Mouse (Mus musculus): Measurements from ENCODE around the gene Susd1.

Gene Susd1

DNA sequence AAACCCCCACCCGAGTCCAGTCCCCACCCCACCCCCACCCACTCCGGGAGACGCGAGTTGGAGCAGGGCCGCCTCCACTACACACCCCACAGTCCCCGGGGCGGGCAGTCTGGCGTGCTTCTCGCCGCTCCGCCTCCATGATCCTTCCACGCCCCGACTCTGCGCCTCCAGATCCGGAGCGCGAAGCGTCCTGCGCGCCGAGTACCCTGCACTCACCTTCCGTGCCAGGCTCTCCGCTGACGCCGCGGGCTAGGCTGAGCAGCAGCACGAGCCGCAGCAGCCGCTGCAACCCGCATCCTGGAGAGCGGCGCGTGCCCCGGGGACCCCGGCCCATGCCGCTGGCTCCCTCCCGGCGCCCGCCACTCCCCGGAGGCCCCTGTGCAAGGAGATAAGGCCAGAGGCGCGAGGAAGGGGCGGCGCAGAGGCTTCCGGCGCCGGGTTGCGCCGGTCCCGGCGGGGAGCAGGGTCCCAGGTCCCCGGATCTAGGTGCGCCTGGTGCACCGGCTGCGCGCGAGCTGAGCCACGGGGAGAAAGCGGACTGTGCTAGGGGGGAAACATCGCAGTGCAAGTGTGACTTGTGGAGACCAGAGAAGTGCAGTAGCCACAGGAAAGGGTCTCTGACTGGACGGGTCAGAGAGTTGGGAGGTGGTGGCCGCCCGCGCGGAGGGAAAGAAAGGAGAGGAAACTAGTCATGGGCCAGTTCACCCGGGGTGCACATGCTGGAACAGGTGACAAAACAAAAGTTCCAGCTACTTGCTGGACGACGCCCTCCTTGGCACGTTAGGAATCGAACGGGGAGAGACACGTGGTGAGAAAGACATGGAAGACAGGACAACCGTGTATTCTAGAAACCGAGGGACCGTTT, at the start of gene Susd1:
Gene Susd1, minus strand, starts transcription at position 644 of the 865 bp plus-strand sequence.
- peak; percentile 82 for DNase-seq

DNA sequence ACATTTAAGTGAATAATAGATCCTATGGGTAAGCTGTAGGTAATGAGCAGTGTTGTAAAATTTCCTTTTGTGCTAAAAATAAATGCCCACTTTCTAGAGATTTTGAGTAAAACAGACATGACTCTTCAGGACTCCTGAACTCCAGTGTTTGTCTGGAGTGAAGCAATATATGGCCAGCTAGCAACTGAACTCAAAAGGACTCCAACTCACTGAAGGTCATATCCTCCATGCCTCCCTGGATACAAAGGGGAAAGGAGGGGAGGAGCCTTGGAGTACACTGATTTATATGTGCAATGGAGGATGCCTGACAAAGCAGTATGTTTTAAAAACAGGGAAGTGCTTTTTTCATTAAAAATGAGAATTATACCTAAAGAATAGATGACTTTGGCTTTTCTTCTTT, 32.9 kb upstream of the Susd1 start:
- DNase-seq: no peak

DNA sequence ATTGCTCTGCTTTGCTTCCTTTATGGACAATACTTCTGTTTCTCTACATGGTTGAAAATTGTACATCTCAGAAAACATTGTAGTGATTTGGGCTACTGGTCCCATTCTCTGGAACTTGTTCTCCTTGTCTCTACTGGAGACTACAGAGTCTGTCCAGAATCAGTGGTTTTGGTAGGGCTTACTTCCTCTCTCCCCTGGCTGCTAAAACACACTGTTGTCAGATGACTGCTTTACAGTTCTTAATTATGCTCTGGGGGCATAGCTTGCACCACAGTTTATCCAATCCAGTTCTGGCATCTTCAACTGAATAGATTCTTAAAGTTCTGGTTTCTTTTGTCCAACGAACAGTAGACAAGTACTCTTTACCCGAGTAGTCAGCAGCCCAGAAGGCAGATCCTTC, 27.0 kb upstream of the Susd1 start:
- DNase-seq: no peak

- no peak for DNase-seq
These were observed 26.2 kb upstream of the Susd1 start for GRCm38 (mm10) chr4:59464661-59465060.

GRCm38 (mm10) chr4:59462494-59462893, 24.1 kb upstream of the Susd1 start:
- DNase-seq: no peak

GRCm38 (mm10) chr4:59461116-59461727, 22.8 kb upstream of the Susd1 start:
- DNase-seq: no peak

DNA sequence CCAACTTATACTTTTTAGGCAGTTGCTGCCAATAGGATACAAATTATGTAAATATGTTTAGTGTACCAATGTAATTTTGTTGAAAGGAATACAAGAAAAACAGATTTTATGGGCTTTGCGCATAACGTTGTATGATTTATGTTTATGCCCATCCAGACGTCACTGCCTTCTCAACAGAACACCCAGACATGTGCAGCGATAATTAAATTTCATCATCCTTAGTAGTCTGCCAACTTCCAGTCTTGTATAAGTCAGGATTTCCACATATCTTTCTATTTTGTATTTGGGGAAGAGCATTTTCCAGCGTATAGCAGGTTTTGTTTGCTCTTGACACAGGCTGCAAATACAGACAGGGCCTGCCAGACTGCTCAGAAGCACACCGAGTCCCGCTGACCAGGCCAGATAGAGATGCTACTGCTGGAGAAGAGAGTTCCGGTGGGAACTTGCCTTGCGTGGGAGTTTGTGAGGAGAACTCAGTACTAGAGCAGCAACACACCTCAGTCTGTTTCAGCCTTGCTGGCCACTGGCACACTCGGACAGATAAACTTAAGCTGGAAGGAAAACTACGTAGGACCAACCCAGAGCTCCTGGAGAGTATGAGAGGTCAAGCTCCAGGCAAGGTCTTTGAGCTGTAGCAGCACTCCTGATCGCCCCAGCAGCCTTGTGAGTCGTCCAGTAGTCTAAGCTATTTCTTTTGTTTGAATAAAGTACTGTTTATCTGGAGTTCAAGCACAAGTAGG, 21.0 kb upstream of the Susd1 start:
- DNase-seq: no peak

DNA sequence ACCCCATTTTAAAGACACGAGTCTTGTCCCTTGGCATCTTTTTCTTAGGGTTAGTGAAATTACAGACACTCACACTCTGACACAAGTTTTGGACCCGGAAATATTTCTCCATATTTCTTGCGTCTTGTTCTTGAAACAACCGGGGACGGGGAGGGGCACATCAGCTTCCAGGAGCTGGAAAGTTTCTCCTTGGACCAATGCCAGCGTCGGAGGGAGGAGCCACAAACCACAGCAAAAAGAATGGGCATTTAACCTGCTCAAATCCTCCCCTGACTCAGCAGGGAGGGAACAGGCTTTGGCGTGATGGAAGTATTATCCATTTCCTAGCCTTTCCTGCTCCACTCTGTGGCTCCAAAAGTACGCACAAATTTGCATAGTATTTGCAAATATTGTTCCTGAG, 19.5 kb upstream of the Susd1 start:
- DNase-seq: peak; percentile 85

DNA sequence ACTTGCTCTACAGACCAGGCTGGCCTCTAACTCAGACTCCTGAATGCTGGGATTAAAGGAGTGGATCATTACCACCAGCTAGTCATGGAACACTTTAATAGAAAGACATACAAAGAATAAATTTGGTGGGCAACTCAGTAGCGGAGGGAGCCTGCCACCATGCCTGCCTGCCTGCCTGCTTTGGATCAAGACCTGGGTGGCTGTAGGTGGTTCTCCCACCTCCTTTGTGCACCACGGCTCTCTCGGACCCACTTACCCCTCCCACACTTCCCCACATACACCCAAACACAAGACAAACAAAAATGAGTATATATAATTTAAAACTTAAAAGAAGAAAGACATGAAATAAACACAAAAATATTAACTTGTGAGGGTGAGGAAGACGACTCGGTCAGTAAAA, 18.7 kb upstream of the Susd1 start:
- no peak for DNase-seq

GRCm38 (mm10) chr4:59455465-59455864, 17.0 kb upstream of the Susd1 start:
- DNase-seq: no peak

GRCm38 (mm10) chr4:59454046-59454445, 15.6 kb upstream of the Susd1 start:
- DNase-seq: no peak

DNA sequence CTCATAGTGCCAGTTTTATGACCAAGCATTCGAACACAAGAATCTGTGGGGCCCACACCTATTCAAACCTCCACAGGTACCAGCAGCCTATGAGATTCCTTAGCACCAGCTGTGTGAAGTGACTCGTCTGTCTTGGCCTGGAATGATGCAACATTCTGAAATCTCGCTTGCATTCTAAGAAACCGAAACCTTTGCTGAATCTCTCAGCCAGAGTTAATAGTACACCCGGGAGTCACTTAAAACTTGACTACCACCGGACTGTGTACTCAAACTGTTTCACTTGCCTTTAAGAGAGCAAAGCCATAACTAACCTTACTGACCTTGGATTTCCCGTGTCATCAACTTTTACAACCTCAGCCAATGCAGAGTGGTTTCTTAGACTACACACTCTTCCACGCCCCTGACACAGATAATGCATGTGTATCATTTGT, 14.1 kb upstream of the Susd1 start:
- no peak for DNase-seq

DNA sequence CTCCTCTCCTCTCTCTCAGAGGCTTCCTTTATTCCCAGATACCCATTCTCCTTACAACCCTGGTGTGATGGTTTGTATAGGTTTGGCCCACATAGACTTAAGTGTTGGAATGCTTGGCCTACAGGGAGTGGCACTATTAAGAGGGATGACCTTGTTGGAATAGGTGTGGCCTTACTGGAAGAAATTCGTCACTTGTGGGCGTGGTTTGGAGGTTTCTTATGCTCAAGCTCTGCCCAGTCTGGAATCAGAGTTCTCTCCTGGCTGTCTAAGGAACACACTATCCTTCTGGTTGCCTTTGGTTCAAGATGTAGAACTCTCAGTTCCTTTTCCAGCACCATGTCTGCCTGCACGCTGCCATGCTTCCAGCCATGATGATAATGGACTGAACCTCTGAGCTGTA, 12.5 kb upstream of the Susd1 start:
- DNase-seq: no peak

- DNase-seq: no peak
These were observed 11.9 kb upstream of the Susd1 start for GRCm38 (mm10) chr4:59450234-59450854.

DNA sequence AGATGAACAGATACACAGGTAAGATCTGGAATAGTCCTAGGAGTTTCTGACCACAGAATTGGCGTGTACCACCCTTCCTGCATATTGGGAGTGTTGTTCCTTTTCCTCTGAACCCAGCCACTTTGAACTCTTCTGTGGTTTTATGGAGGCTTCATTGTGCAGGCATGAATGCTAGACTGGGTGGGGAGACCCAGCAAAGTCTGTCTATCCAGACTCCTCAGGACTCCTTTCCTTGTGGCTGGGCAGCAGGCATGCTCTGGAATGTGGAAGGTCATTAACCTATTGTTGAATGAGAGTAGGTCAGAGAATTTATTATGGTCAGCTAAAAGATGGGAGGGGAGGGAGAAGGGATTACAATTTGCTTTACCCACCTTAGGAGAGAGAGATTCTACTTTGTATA, 8.9 kb upstream of the Susd1 start:
- peak; percentile 43 for DNase-seq

GRCm38 (mm10) chr4:59445516-59445915, 7.1 kb upstream of the Susd1 start:
- DNase-seq: peak; percentile 44

DNA sequence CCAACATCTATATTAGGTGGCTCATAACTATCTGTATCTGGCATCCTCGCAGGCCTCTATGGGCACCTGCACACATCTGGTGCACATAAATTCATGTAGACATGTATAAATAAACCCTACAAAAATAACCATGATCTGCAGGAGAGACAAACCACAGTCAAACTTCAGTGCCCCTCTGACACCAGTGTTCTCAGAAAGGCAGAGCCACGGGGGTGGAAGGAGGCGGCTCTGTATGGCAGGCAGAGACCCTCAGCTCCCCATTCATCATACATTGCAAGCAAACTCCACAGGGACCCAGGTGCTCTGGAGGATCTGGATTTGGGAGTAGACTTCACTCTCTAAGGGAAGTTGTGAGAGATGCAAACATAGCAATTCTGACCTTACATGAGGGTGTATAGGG, 6.6 kb upstream of the Susd1 start:
- DNase-seq: no peak

DNA sequence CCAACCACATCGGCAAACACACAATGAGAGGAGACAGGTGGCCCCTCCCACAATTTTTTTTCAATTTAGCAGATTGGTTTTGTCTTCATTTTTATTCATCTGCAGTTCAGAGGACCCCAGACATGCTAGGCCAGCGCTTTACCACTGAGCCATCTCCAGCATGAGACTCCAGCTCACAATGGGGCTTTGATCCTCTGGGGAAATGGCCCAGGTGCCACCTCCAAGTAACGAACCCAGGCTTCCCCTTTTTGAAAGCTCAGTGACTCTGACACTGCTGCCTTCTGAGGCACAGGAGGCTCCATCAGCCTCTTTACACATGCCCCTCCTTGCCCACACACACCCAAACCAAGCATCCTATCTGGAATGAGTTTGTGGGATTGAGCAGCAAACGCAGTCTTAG, 5.7 kb upstream of the Susd1 start:
- no peak for DNase-seq

GRCm38 (mm10) chr4:59441265-59441664, 2.8 kb upstream of the Susd1 start:
- no peak for DNase-seq

- peak; percentile 22 for DNase-seq
These were observed 1.5 kb upstream of the Susd1 start for GRCm38 (mm10) chr4:59439960-59440359.

GRCm38 (mm10) chr4:59439041-59439440, 608 bp upstream of the Susd1 start:
- DNase-seq: no peak

DNA sequence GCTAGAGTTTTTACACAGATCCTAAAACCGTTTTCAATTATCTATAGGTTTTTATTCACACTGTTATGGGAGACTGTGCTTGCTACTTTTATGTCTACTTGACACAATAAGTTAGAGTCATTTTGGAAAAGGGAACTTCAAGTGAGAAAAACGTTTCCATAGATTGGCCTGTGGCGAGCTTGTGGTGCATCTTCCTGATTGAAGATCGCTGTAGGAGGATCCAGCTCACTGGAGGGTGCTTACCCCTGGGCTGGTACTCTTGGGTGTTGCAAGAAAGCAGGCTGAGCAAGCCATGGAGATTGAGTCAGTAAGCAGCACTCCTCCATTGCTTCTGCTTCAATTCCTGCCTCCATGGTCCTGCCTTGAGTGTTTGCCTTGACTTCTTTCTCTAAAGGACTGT, 2.5 kb downstream of the Susd1 start:
- no peak for DNase-seq

GRCm38 (mm10) chr4:59434039-59434438, 4.4 kb downstream of the Susd1 start:
- peak; percentile 34 for DNase-seq
